Mouse (Mus musculus): ENCODE results near the gene Adarb2. TPM values are rescaled to one million over a fixed set of nuclear protein-coding genes. Genes with fewer than 3 reads are reported as not detected.

The Adarb2 gene
- polyA plus RNA-seq, 1 experiment from 2014 or later = 0.35 TPM

DNA sequence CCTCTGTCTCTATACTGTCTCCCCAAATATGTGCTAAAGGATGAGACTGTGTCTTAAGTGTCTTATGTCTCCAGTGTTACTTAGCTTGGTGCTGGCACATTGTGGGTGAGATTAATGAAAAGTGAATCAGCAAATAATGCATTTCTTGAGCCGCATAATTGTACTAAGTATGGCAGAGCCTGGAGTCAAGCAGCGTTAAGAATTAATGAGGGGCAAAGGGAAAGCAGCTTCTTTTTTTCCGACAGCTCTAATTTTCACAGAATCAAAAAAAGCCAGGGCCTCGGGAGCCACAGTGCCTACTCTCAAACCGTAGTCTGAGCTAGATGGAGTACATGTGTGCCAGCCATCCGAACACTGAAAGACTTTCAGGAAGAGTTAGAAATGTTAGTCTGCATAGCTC lies 488.8 kb downstream of the Adarb2 start:
- Histone ChIP-seq H3K4me1 (replicated peaks) (no peaks in the 10 kb centered on the region), H3K36me3 (no peaks in the 10 kb centered on the region), H3K27me3 (replicated peaks) (no peaks in the 10 kb centered on the region), H3K9me3 (no peaks in the 10 kb centered on the region), H3K27ac (no peak overlapping the region), H3K4me2 (replicated peaks) (no peak overlapping the region), H3K4me3 (replicated peaks) (no peak overlapping the region), H3K9ac (no peak overlapping the region)
- ATAC-seq = no peak
- WGBS = 85% methylated on average over 6 of the region's 6 CpGs

DNA sequence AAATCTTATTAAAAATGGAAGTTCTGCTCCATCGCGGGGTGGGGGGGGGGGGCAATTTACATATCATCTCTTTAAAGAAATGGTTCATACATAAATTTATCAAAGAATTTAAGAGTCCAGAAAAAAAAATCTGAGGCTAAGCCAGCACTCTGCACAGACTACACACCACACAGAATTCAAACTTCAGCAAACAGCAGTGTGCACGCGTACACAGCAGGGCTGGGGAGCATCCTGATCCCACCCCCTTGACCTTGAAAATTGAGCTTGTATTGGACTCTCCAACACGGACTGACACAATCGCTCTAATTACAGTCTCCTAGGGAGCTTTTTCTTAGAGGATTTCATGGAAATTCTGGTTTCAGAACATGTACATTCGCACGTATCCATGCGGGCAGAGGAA lies 490.1 kb downstream of the Adarb2 start:
- no peaks in the 10 kb centered on the region for H3K9me3 ChIP-seq
- H3K4me1 ChIP-seq (replicated peaks) = no peaks in the 10 kb centered on the region
- H3K9ac ChIP-seq = no peak overlapping the region
- 81% methylated on average over 9 of the region's 9 CpGs for WGBS
- no peaks in the 10 kb centered on the region for H3K27me3 ChIP-seq (replicated peaks)
- no peak overlapping the region for H3K4me3 ChIP-seq (replicated peaks)
- no peaks in the 10 kb centered on the region for H3K36me3 ChIP-seq
- no peak for ATAC-seq
- H3K4me2 ChIP-seq (replicated peaks) = no peak overlapping the region
- no peak overlapping the region for H3K27ac ChIP-seq

DNA sequence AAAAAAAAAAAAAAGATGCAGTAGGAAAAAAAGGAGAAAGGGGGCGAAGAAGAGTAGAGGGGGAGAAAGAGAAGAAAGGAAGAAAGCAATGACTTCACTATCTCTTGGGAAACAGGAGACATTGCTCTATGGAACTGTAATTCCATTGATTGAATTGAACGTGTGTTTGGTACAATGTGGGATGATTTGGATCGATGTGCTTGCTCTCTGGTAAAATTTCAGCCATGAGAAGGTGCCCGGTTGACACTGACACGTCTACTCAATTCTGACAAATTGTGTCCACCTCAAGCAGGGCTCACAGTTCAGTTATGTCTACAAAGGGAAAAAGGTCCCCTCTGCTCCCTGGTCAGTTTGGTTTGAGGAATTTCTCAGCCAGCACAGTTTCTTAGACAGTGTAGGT lies 495.8 kb downstream of the Adarb2 start:
- Histone ChIP-seq H3K4me2 (replicated peaks) (no peak overlapping the region), H3K27ac (no peak overlapping the region), H3K9me3 (no peaks in the 10 kb centered on the region), H3K9ac (no peak overlapping the region), H3K27me3 (replicated peaks) (no peaks in the 10 kb centered on the region), H3K4me1 (replicated peaks) (no peaks in the 10 kb centered on the region), H3K36me3 (no peaks in the 10 kb centered on the region), H3K4me3 (replicated peaks) (no peak overlapping the region)
- WGBS = 86% methylated on average over 5 of the region's 5 CpGs
- ATAC-seq = no peak

DNA sequence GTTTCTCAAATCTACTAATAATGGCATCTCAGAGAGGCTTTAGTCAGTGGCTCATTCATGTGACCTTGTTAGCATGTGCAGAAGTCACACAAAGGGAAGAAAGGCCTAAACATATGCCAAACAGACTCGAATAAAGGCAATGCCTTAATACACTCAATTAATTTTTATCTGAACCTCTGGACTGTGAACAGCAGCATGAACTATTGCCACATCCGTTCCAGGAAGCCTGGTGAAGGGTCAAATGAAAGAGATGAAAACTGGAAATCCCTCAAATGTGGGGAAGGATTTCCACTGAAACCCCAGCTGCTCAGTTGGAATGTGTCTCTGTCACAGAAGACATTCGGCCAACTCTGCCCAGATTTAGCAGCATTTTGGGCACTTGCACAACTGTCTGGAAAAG lies 497.2 kb downstream of the Adarb2 start:
- no peaks in the 10 kb centered on the region for H3K27me3 ChIP-seq (replicated peaks)
- WGBS = 80% methylated on average over 3 of the region's 3 CpGs
- no peaks in the 10 kb centered on the region for H3K36me3 ChIP-seq
- H3K27ac ChIP-seq = no peak overlapping the region
- H3K4me2 ChIP-seq (replicated peaks) = no peak overlapping the region
- no peaks in the 10 kb centered on the region for H3K9me3 ChIP-seq
- no peak for ATAC-seq
- no peak overlapping the region for H3K4me3 ChIP-seq (replicated peaks)
- no peaks in the 10 kb centered on the region for H3K4me1 ChIP-seq (replicated peaks)
- no peak overlapping the region for H3K9ac ChIP-seq

DNA sequence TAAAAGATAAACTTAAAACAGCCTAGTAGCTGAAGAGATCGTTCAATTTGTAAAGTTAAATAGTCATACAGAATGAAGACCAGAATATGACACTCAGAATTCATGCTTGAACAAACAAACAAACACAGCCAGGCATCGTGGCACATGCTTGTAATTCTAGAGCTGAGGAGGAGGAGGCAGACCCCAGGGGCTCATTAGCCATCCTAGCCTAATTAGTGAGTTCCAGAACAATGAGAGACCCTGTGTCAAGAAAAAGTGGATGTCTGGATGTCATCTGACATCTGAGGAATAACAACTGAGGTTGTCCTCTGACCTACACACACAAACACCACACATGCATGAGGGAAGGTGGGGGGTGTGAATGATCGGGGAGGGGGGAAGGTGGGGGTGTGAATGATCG lies 498.3 kb downstream of the Adarb2 start:
- Histone ChIP-seq H3K27me3 (replicated peaks) (no peaks in the 10 kb centered on the region), H3K4me1 (replicated peaks) (0 out of 2 replicates have a peak, but pooled peaks cover 3% of the 10 kb centered on the region), H3K9me3 (no peaks in the 10 kb centered on the region), H3K4me3 (replicated peaks) (no peak overlapping the region), H3K27ac (no peak overlapping the region), H3K9ac (no peak overlapping the region), H3K36me3 (no peaks in the 10 kb centered on the region), H3K4me2 (replicated peaks) (no peak overlapping the region)
- WGBS = 66% methylated on average over 4 of the region's 4 CpGs
- no peak for ATAC-seq

DNA sequence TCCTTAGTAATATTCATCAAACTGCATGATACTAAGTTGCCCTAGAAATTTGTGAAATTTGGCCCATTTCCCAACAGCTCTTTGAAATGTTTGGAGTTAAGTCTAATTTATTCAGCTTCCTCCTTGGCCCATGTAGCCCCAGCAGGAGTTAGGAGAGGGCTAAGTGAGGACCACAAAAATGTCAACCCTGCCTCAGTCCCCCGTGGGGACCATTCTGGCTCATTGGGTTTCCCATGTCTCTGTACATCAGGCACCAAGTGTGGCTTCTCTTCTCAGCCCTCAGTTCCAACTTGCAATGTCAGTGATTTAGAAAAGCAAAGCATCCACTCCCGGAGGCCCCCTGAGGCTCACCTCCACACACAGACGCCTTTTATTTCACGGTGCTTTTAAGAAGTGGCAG lies 502.6 kb downstream of the Adarb2 start:
- Histone ChIP-seq H3K4me1 (replicated peaks) (0 out of 2 replicates have a peak, but pooled peaks cover 3% of the 10 kb centered on the region), H3K27me3 (replicated peaks) (no peaks in the 10 kb centered on the region), H3K36me3 (no peaks in the 10 kb centered on the region), H3K9ac (no peak overlapping the region), H3K4me2 (replicated peaks) (no peak overlapping the region), H3K9me3 (no peaks in the 10 kb centered on the region), H3K27ac (no peak overlapping the region), H3K4me3 (replicated peaks) (no peak overlapping the region)
- WGBS = 52% methylated on average over 4 of the region's 4 CpGs
- no peak for ATAC-seq

DNA sequence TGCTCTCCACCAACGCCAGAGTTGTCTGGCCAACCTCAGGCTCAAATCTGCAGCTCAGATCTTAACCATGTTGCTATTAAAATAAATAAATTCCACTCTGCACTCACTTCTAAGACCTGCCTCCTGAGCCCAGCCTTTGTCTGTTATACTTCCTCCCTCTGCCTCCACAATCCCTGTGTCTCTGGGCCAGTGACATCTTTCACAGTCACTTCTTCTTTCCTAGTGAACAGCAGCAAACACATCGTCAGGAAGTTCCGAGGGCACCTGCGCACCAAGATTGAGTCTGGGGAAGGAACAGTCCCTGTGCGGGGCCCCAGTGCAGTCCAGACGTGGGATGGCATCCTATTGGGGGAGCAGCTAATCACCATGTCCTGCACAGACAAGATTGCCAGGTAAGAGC lies 510.7 kb downstream of the Adarb2 start:
- Histone ChIP-seq H3K36me3 (no peaks in the 10 kb centered on the region), H3K4me2 (replicated peaks) (no peak overlapping the region), H3K4me1 (replicated peaks) (no peaks in the 10 kb centered on the region), H3K4me3 (replicated peaks) (no peak overlapping the region), H3K27ac (no peak overlapping the region), H3K27me3 (replicated peaks) (no peaks in the 10 kb centered on the region), H3K9ac (no peak overlapping the region), H3K9me3 (no peaks in the 10 kb centered on the region)
- WGBS = 72% methylated on average over 6 of the region's 6 CpGs
- no peak for ATAC-seq

DNA sequence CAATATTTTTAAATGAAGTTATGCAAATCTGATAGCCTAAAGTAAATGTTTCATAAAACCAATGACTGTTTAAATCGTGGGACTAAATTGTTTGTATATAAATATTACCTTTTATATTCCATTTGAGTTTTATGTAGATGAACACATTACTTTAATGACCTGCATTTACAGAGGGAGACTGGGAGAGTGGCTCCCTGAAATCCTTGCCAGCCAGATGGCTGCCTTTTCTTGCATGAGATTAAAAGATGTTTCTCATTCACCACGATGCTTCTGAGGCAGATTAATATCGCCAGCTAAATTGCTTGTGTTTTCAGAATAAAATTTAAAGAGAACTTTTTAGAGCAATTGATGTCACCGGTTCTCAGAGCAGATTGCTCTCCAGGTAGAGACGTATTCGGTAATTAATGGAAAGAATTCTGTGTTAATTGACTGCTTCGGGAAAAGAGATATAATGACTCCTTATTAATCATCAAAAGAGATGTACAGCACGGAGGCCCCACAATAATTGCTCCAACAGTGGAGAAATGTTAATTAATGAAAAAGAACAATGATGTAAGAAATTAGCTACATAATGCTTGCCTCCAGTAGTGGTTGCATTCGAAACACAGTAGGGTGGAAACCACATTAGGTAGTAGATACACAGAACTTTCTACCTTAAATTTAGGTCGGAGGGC lies 527.4 kb downstream of the Adarb2 start:
- WGBS = 84% methylated on average over 10 of the region's 10 CpGs
- H3K4me3 ChIP-seq (replicated peaks) = no peak overlapping the region
- no peak overlapping the region for H3K27ac ChIP-seq
- H3K4me1 ChIP-seq (replicated peaks) = no peaks in the 10 kb centered on the region
- H3K36me3 ChIP-seq = no peaks in the 10 kb centered on the region
- H3K9ac ChIP-seq = no peak overlapping the region
- ATAC-seq = no peak
- no peak overlapping the region for H3K4me2 ChIP-seq (replicated peaks)
- H3K9me3 ChIP-seq = no peaks in the 10 kb centered on the region
- no peaks in the 10 kb centered on the region for H3K27me3 ChIP-seq (replicated peaks)

DNA sequence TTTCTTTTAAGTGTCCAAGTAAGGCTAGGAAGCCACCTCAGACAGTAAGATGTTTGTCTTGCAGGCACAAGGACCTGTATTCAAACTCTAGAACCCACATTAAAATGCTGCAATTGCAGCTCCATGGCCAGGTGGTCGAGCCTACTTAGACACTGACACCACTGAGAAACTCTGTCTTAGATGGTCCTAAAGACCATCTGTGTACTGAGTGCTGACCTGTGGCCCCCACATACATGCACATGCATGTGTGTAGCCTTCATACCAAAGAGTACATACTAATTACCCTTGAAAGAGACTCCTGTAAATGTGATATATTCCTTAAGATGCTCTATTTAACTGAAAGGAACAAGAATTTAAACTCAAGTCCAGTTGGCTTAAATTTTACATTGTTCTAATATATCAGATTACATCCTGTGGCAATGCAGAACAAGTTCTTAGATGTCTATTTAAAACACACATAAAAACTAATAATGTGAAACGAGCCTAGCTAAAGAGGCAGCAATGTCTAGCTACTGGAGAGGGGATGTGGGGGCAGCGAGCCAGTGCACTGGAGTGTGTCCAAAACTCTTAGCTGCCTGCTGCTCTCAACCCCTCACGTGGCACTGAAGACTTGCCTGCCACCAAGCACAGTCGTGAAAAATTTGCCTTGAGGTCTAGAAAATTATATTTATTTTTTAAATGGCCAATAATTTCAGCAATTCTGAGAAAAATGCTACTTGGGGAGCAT lies 534.6 kb downstream of the Adarb2 start:
- Histone ChIP-seq H3K9ac (no peak overlapping the region), H3K4me1 (replicated peaks) (no peaks in the 10 kb centered on the region), H3K27me3 (replicated peaks) (no peaks in the 10 kb centered on the region), H3K27ac (no peak overlapping the region), H3K4me2 (replicated peaks) (no peak overlapping the region), H3K9me3 (no peaks in the 10 kb centered on the region), H3K36me3 (no peaks in the 10 kb centered on the region), H3K4me3 (replicated peaks) (no peak overlapping the region)
- WGBS = 69% methylated on average over 5 of the region's 5 CpGs
- no peak for ATAC-seq

DNA sequence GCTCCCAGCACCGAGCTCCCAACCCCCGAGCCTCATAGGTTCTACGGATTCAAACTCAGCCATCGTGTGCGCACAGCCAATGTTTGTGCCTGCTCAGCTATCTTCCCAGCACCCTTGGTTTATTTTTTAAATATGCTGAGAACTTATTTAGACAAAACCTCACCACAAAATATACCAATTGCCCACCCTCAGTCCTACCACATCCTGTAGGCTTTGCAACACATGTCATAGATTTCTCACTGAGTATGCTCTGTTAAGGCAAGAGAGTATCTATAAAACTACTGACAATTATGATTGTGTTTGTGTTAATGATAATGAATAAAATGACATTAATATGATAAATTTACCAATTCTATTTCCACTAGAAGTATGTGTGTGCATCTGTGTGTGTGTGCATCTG lies 540.1 kb downstream of the Adarb2 start:
- no peak overlapping the region for H3K27ac ChIP-seq
- no peaks in the 10 kb centered on the region for H3K27me3 ChIP-seq (replicated peaks)
- no peaks in the 10 kb centered on the region for H3K9me3 ChIP-seq
- H3K4me2 ChIP-seq (replicated peaks) = no peak overlapping the region
- H3K4me3 ChIP-seq (replicated peaks) = no peak overlapping the region
- WGBS = 91% methylated on average over 5 of the region's 5 CpGs
- no peaks in the 10 kb centered on the region for H3K4me1 ChIP-seq (replicated peaks)
- H3K9ac ChIP-seq = no peak overlapping the region
- no peaks in the 10 kb centered on the region for H3K36me3 ChIP-seq
- no peak for ATAC-seq

DNA sequence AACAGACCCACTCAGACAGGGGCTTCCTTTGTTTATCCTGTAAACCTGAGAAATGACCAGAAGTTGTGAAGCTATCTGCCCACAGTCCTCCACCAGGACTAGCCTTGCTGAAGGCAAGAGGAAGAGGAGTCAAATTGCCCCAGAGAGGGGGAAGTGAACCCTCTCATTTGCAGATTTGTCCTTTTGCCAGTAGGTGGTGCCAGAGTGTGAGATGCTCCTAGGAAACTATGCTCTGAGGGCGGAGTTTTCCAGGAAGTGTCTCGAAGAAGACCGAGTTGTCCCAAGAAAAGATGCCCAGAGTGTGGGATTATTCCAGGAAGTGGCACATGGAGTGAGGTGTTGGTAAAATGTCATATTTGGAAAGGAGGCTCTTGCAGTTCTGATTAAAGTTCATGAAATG lies 541.9 kb downstream of the Adarb2 start:
- WGBS = 61% methylated on average over 3 of the region's 3 CpGs
- Histone ChIP-seq H3K9ac (no peak overlapping the region), H3K4me1 (replicated peaks) (no peaks in the 10 kb centered on the region), H3K4me3 (replicated peaks) (no peak overlapping the region), H3K27ac (no peak overlapping the region), H3K4me2 (replicated peaks) (no peak overlapping the region), H3K9me3 (no peaks in the 10 kb centered on the region), H3K27me3 (replicated peaks) (no peaks in the 10 kb centered on the region), H3K36me3 (no peaks in the 10 kb centered on the region)
- no peak for ATAC-seq

DNA sequence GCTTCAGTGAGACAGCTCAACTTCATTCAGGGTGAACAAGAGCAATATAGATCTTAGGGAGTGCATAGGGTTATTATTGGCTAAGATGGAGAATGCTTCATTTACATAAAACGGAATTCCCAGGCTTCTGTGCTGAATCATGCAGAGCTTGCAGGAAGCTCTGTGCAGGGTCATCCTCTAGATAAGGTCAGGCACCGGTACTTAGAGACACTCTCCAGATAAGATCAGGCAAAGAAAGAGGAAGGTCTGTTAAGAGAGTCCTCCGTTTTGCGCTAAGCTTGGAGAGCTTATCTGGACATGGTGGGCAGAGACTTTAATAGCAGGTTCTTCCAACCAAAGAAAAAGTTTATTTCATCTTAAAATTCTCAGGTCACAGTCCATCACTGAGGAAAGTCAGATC lies 542.9 kb downstream of the Adarb2 start:
- Histone ChIP-seq H3K9ac (no peak overlapping the region), H3K36me3 (no peaks in the 10 kb centered on the region), H3K4me2 (replicated peaks) (no peak overlapping the region), H3K27me3 (replicated peaks) (no peaks in the 10 kb centered on the region), H3K27ac (no peak overlapping the region), H3K4me1 (replicated peaks) (no peaks in the 10 kb centered on the region), H3K4me3 (replicated peaks) (no peak overlapping the region), H3K9me3 (no peaks in the 10 kb centered on the region)
- ATAC-seq = no peak
- WGBS = 52% methylated on average over 4 of the region's 4 CpGs

DNA sequence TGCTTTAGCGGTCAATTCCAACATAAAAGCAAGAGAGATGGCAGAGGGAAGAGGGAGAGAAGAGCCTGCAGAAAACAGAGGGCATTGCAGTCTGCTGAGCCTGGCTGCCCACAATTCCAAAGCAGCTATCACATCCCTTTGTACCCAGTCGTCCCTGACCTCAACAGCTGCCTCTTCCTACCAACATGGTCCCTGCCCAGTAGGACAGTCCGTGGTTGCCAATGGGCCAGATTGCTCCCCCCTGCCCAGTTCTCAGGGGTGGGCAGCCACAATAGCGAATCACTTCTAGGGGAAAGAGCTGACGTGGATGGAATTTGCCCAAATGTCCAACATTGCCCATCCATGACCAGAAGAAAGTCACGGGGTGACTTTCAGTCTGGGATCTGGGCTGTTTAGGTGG lies 546.8 kb downstream of the Adarb2 start:
- 90% methylated on average over 6 of the region's 6 CpGs for WGBS
- Histone ChIP-seq H3K9me3 (no peaks in the 10 kb centered on the region), H3K27ac (no peak overlapping the region), H3K36me3 (no peaks in the 10 kb centered on the region), H3K4me3 (replicated peaks) (no peak overlapping the region), H3K27me3 (replicated peaks) (no peaks in the 10 kb centered on the region), H3K9ac (no peak overlapping the region), H3K4me2 (replicated peaks) (no peak overlapping the region), H3K4me1 (replicated peaks) (no peaks in the 10 kb centered on the region)
- ATAC-seq = no peak

Measured in intestine, embryonic 15.5 days (tissue).